In the genomic region with DNA sequence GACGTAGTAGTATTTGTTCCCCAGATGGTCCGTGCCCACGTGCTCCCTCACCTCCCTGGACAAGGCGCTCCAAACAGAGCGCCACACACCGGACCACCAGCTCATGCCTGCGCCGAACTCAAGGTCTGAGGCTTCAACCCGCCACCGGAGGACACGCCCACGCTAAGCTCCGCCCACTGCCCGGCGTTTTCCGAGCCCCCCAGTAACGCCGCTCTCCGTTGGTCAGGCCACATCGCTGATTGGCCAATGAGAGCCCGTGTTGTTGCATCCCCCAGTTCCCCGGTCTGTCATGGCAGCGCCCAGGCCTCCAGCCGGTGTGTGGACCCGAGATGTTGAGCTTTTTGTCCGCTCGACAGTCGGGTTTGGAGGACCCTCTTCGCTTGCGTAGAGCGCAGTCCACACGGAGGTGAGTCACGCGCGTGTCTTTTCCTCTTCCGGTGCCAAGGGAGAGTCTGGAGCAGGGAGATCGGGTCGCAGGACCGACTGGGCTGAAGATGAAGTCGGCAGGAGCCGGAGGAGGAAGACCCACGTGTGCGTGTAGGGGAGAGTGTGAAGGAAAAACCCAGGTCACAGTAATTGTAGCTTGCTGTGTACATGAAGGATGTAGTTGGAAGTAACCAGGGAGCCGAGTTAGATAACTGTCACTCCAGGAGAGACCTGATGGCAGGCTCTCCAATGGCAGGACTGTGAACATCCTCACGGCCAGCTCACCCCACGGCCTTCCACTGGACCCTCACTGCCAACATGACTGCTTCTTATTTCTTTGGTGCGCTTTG, we compare ENCODE assay signal across 8 mouse cellular contexts. TPM values are rescaled to one million over a fixed set of nuclear protein-coding genes. Genes with fewer than 3 reads are reported as not detected.
DNase-seq lines count a peak whose midpoint lies in the region; ATAC-seq and TF ChIP-seq lines count a peak whose summit lies in the region.

TSS of gene Ndufaf2 (minus strand) at position 159 of the 776 bp plus-strand sequence.
TSS of gene Ercc8 (plus strand) at position 267 of the 776 bp plus-strand sequence.

- H3K4me3 ChIP-seq in forebrain, embryonic 10.5 days = peak within 1 kb of the TSS; percentile 95
- peak within 1 kb of the TSS; percentile 86 for H3K4me3 ChIP-seq in heart, embryonic 15.5 days
- peak within 1 kb of the TSS; percentile 71 to 84 for H3K4me3 ChIP-seq in liver, embryonic 14.5 days (ENCODE audit: insufficient read depth in 1 of 2, low read depth in 2 of 2, low read length in 2 of 2)
- peak within 1 kb of the TSS; percentile 64 for H3K4me3 ChIP-seq in neural tube, embryonic 11.5 days (ENCODE audit: low read depth, low read length)
- peak within 1 kb of the TSS; percentile 88 for H3K4me3 ChIP-seq in stomach, postnatal 0 days (ENCODE audit: low read depth, low read length)

- peak; percentile 95 to 96 for DNase-seq in CD8-positive naive resting alpha-beta T cell, adult 2 months (ENCODE audit: low read depth in 2 of 2, low spot score in 2 of 2)
- peak; percentile 86 for DNase-seq in c-Kit-positive CD71-negative TER-119-negative erythroid progenitor cells, embryonic 14.5 days (ENCODE audit: low read depth)
- peak; percentile 98 for DNase-seq in forebrain, embryonic 10.5 days (ENCODE audit: extremely low spot score, low spot score)
- DNase-seq in kidney, postnatal 25 days = peak; percentile 98
- DNase-seq in liver, embryonic 14.5 days (ENCODE audit: low read depth in 3 of 3, low spot score in 3 of 3) = peak; percentile 86 to 89 (median 87)
- DNase-seq in neural tube, embryonic 11.5 days (ENCODE audit: low spot score) = peak; percentile 98
- DNase-seq in stomach, postnatal 0 days (ENCODE audit: low spot score) = peak; percentile 98

- peak within 1 kb of the TSS; percentile 76 for H3K9ac ChIP-seq in heart, embryonic 15.5 days
- peak within 1 kb of the TSS; percentile 76 for H3K9ac ChIP-seq in liver, embryonic 14.5 days (replicated peaks)
- peak within 1 kb of the TSS; percentile 59 for H3K9ac ChIP-seq in neural tube, embryonic 11.5 days (ENCODE audit: low read length)
- peak within 1 kb of the TSS; percentile 67 for H3K9ac ChIP-seq in stomach, postnatal 0 days (ENCODE audit: low read length)

- no peaks in the 10 kb centered on the region for H3K9me3 ChIP-seq in forebrain, embryonic 10.5 days
- H3K9me3 ChIP-seq in heart, embryonic 15.5 days (replicated peaks) = no peaks in the 10 kb centered on the region
- H3K9me3 ChIP-seq in liver, embryonic 14.5 days (ENCODE audit: control insufficient read depth, low read length) = no peaks in the 10 kb centered on the region
- H3K9me3 ChIP-seq in neural tube, embryonic 11.5 days (ENCODE audit: control insufficient read depth, low read length) = no peaks in the 10 kb centered on the region
- H3K9me3 ChIP-seq in stomach, postnatal 0 days (ENCODE audit: control insufficient read depth, low read length) = no peaks in the 10 kb centered on the region

- WGBS in forebrain, embryonic 10.5 days = under 1% methylated on average over 47 of the region's 47 CpGs
- WGBS in heart, embryonic 15.5 days = 0% methylated on average over 47 of the region's 47 CpGs
- under 1% methylated on average over 47 of the region's 47 CpGs for WGBS in liver, embryonic 14.5 days (ENCODE audit: insufficient replicate concordance)
- WGBS in neural tube, embryonic 11.5 days = under 1% methylated on average over 47 of the region's 47 CpGs
- under 1% methylated on average over 47 of the region's 47 CpGs for WGBS in stomach, postnatal 0 days

- H3K27me3 ChIP-seq in forebrain, embryonic 10.5 days (ENCODE audit: poor library complexity, severe bottlenecking) = no peaks in the 10 kb centered on the region
- H3K27me3 ChIP-seq in heart, embryonic 15.5 days = no peaks in the 10 kb centered on the region
- no peaks in the 10 kb centered on the region for H3K27me3 ChIP-seq in liver, embryonic 14.5 days (ENCODE audit: control insufficient read depth, insufficient read depth, low read length)
- H3K27me3 ChIP-seq in neural tube, embryonic 11.5 days (ENCODE audit: control insufficient read depth, insufficient read depth, low read length) = no peaks in the 10 kb centered on the region
- H3K27me3 ChIP-seq in stomach, postnatal 0 days (ENCODE audit: control insufficient read depth, insufficient read depth, low read length) = no peaks in the 10 kb centered on the region

- H3K36me3 ChIP-seq in forebrain, embryonic 10.5 days (replicated peaks) = peaks cover 23% of the 10 kb centered on the region
- 0 out of 2 replicates have a peak, but pooled peaks cover 7% of the 10 kb centered on the region for H3K36me3 ChIP-seq in heart, embryonic 15.5 days
- H3K36me3 ChIP-seq in liver, embryonic 14.5 days (replicated peaks; ENCODE audit: control insufficient read depth, insufficient read depth, low read depth) = no peaks in the 10 kb centered on the region
- no peaks in the 10 kb centered on the region for H3K36me3 ChIP-seq in neural tube, embryonic 11.5 days (ENCODE audit: control insufficient read depth, insufficient read depth, low read length)
- H3K36me3 ChIP-seq in stomach, postnatal 0 days (ENCODE audit: control insufficient read depth, insufficient read depth, low read length) = no peaks in the 10 kb centered on the region; the same call in 1 of the 2 replicates

- TF ChIP-seq EP300 in liver, embryonic 14.5 days (IDR thresholded peaks at IDR 0.05; ENCODE audit: low read depth) = no peak
- TF ChIP-seq EP300 in stomach, postnatal 0 days (optimal IDR thresholded peaks at IDR 0.05) = no peak

- H3K4me1 ChIP-seq in forebrain, embryonic 10.5 days = peaks cover 22% of the 10 kb centered on the region
- peaks cover 9% of the 10 kb centered on the region for H3K4me1 ChIP-seq in heart, embryonic 15.5 days (replicated peaks)
- peaks cover 5% of the 10 kb centered on the region in 2 experiments; a peak in 3 of 4 replicates for H3K4me1 ChIP-seq in liver, embryonic 14.5 days (replicated peaks; ENCODE audit: control insufficient read depth in 2 of 2, insufficient read depth in 2 of 2, low read length in 1 of 2)
- peaks cover 5% of the 10 kb centered on the region; the same call in 1 of the 2 replicates for H3K4me1 ChIP-seq in neural tube, embryonic 11.5 days (ENCODE audit: control insufficient read depth, insufficient read depth, low read length)
- H3K4me1 ChIP-seq in stomach, postnatal 0 days (replicated peaks; ENCODE audit: control insufficient read depth, insufficient read depth) = no peaks in the 10 kb centered on the region

- TF ChIP-seq CTCF in liver, embryonic 14.5 days (IDR thresholded peaks at IDR 0.05; ENCODE audit: low read depth) = 0 out of 2 replicates have a peak, but pooled peaks have one; percentile 8
- TF ChIP-seq CTCF in stomach, postnatal 0 days (IDR thresholded peaks at IDR 0.05; ENCODE audit: low read depth) = no peak; the same call in 1 of the 2 replicates

- H3K27ac ChIP-seq in forebrain, embryonic 10.5 days = peak within 1 kb of the TSS; percentile 86
- no peak within 1 kb of the TSS; the same call in 1 of the 2 replicates for H3K27ac ChIP-seq in heart, embryonic 15.5 days
- H3K27ac ChIP-seq in liver, embryonic 14.5 days = peak within 1 kb of the TSS; percentile 14; the same call in 1 of the 2 replicates
- H3K27ac ChIP-seq in neural tube, embryonic 11.5 days (ENCODE audit: low read depth, low read length) = no peak within 1 kb of the TSS
- H3K27ac ChIP-seq in stomach, postnatal 0 days (replicated peaks) = 0 out of 2 replicates have a peak within 1 kb of the TSS, but pooled peaks have one; percentile 24

- peak; percentile 97 for ATAC-seq in heart, embryonic 15.5 days (replicated peaks; ENCODE audit: insufficient number of reproducible peaks, insufficient read depth, low FRiP score, low read depth)
- ATAC-seq in liver, embryonic 14.5 days (ENCODE audit: insufficient read depth) = peak; percentile 96
- peak; percentile 99 for ATAC-seq in neural tube, embryonic 11.5 days (ENCODE audit: insufficient read depth, low FRiP score, low TSS enrichment)
- ATAC-seq in stomach, postnatal 0 days (ENCODE audit: low FRiP score, low TSS enrichment) = peak; percentile 98

- H3K4me2 ChIP-seq in heart, embryonic 15.5 days = peak within 1 kb of the TSS; percentile 91
- H3K4me2 ChIP-seq in liver, embryonic 14.5 days (ENCODE audit: low read depth) = peak within 1 kb of the TSS; percentile 89
- peak within 1 kb of the TSS; percentile 78 for H3K4me2 ChIP-seq in neural tube, embryonic 11.5 days (ENCODE audit: low read depth)
- H3K4me2 ChIP-seq in stomach, postnatal 0 days (replicated peaks; ENCODE audit: low read depth) = peak within 1 kb of the TSS; percentile 80

RNA-seq across cellular contexts. Expression of gene Ndufaf2, which starts in this region (rescaled TPM):
- 103 and 105 TPM in 2 replicates for polyA plus RNA-seq in forebrain, embryonic 10.5 days (2016; fragmentation: Nextera tagmentation; extraction: Ambion mirVana)
- polyA plus RNA-seq in heart, embryonic 15.5 days (2015; fragmentation: Nextera tagmentation; extraction: Ambion mirVana) = 51.7 and 58.8 TPM in 2 replicates
- polyA plus RNA-seq in liver, embryonic 14.5 days (2012; rRNA removed) = 6.4 and 21.6 TPM in 2 replicates
- polyA plus RNA-seq in liver, embryonic 14.5 days (2014; fragmentation: Nextera tagmentation; extraction: Ambion mirVana) = 33.6 and 33.8 TPM in 2 replicates
- polyA plus RNA-seq in neural tube, embryonic 11.5 days (2014; fragmentation: Nextera tagmentation; extraction: Ambion mirVana) = 80.8 and 84.4 TPM in 2 replicates
- 39.9 and 44.9 TPM in 2 replicates for polyA plus RNA-seq in stomach, postnatal 0 days (2015; fragmentation: Nextera tagmentation; extraction: Ambion mirVana)

RNA-seq across cellular contexts. Expression of gene Ercc8, which starts in this region (rescaled TPM):
- polyA plus RNA-seq in forebrain, embryonic 10.5 days (2016; fragmentation: Nextera tagmentation; extraction: Ambion mirVana) = 25.3 and 25.6 TPM in 2 replicates
- 9.3 and 12.3 TPM in 2 replicates for polyA plus RNA-seq in heart, embryonic 15.5 days (2015; fragmentation: Nextera tagmentation; extraction: Ambion mirVana)
- polyA plus RNA-seq in liver, embryonic 14.5 days (2012; rRNA removed) = 4.6 and 5.6 TPM in 2 replicates
- 7.8 and 8.8 TPM in 2 replicates for polyA plus RNA-seq in liver, embryonic 14.5 days (2014; fragmentation: Nextera tagmentation; extraction: Ambion mirVana)
- polyA plus RNA-seq in neural tube, embryonic 11.5 days (2014; fragmentation: Nextera tagmentation; extraction: Ambion mirVana) = 25.1 and 26.5 TPM in 2 replicates
- polyA plus RNA-seq in stomach, postnatal 0 days (2015; fragmentation: Nextera tagmentation; extraction: Ambion mirVana) = 8.3 and 8.4 TPM in 2 replicates

Comparison
In these comparisons a context has a peak if more than half of its experiments do, and no peak if none do; other contexts are left out.
1. H3K27ac ChIP-seq: peak in forebrain, embryonic 10.5 days (single experiment), liver, embryonic 14.5 days (single experiment) and stomach, postnatal 0 days (single experiment); none in heart, embryonic 15.5 days (single experiment) and neural tube, embryonic 11.5 days (single experiment).
2. Peak in every context shown above with its lines, with median percentiles within 50 percentile points of each other: DNase-seq, H3K4me3 ChIP-seq, ATAC-seq, H3K4me2 ChIP-seq and H3K9ac ChIP-seq.